Mouse (Mus musculus) B cell, adult 2 months (primary cell): Measurements from ENCODE around the gene Amn.

Experiments
- DNase-seq, 2 experiments: peaks; one replicate each; pipeline ENCODE4 v3.0.0; 2022

Amn gene

GRCm38 (mm10) chr12:111271406-111271805 lies 511 bp downstream of the Amn start:
- no peak for DNase-seq

- no peak for DNase-seq
Measured at GRCm38 (mm10) chr12:111271966-111272365, 1.1 kb downstream of the Amn start.

- peak; percentile 80 for DNase-seq
Measured at GRCm38 (mm10) chr12:111272420-111272819, 1.5 kb downstream of the Amn start.

GRCm38 (mm10) chr12:111274006-111274405 lies 3.1 kb downstream of the Amn start:
- DNase-seq: peak in 1 of 2 experiments; percentile 11

- no peak for DNase-seq
Measured at GRCm38 (mm10) chr12:111274447-111275149, 3.7 kb downstream of the Amn start.

- peak in 1 of 2 experiments; percentile 15 for DNase-seq
Measured at GRCm38 (mm10) chr12:111275150-111275841, 4.4 kb downstream of the Amn start.

GRCm38 (mm10) chr12:111276371-111276770 lies 5.5 kb downstream of the Amn start:
- no peak for DNase-seq

- DNase-seq: no peak
Measured at GRCm38 (mm10) chr12:111283573-111283972, 12.7 kb downstream of the Amn start.

- DNase-seq: no peak
Measured at GRCm38 (mm10) chr12:111284532-111284931, 13.6 kb downstream of the Amn start.

- no peak for DNase-seq
Measured at GRCm38 (mm10) chr12:111293025-111293424, 22.1 kb downstream of the Amn start.

GRCm38 (mm10) chr12:111301322-111302017 lies 30.6 kb downstream of the Amn start:
- DNase-seq: no peak

GRCm38 (mm10) chr12:111302018-111302345 lies 31.1 kb downstream of the Amn start:
- no peak for DNase-seq

- DNase-seq: no peak
Measured at GRCm38 (mm10) chr12:111303702-111304337, 32.9 kb downstream of the Amn start.

- DNase-seq: no peak
Measured at GRCm38 (mm10) chr12:111306821-111307220, 35.9 kb downstream of the Amn start.

GRCm38 (mm10) chr12:111309256-111309655 lies 38.4 kb downstream of the Amn start:
- no peak for DNase-seq

- no peak for DNase-seq
Measured at GRCm38 (mm10) chr12:111309931-111310330, 39.0 kb downstream of the Amn start.

GRCm38 (mm10) chr12:111311775-111312174 lies 40.9 kb downstream of the Amn start:
- no peak for DNase-seq

GRCm38 (mm10) chr12:111314273-111314672 lies 43.4 kb downstream of the Amn start:
- DNase-seq: no peak

GRCm38 (mm10) chr12:111317694-111318093 lies 46.8 kb downstream of the Amn start:
- no peak for DNase-seq

GRCm38 (mm10) chr12:111320549-111320948 lies 49.7 kb downstream of the Amn start:
- DNase-seq: no peak

- DNase-seq: no peak
Measured at GRCm38 (mm10) chr12:111321832-111322231, 50.9 kb downstream of the Amn start.

- no peak for DNase-seq
Measured at GRCm38 (mm10) chr12:111323423-111323822, 52.5 kb downstream of the Amn start.

- no peak for DNase-seq
Measured at GRCm38 (mm10) chr12:111324536-111324935, 53.6 kb downstream of the Amn start.
